Mouse (Mus musculus) left cerebral cortex, adult 9 months (tissue): ENCODE measurements around the gene Ank3.

Experiments
- DNase-seq, 2 experiments: peaks; one replicate each; pipeline ENCODE4 v3.0.0; 2022; ENCODE audit warnings: low spot score in 2 of 2

Ank3 gene

GRCm38 (mm10) chr10:69832241-69832640 is 433.7 kb downstream of the Ank3 start:
- no peak for DNase-seq

- no peak for DNase-seq
Measured at GRCm38 (mm10) chr10:69832822-69833221, 434.2 kb downstream of the Ank3 start.

DNA sequence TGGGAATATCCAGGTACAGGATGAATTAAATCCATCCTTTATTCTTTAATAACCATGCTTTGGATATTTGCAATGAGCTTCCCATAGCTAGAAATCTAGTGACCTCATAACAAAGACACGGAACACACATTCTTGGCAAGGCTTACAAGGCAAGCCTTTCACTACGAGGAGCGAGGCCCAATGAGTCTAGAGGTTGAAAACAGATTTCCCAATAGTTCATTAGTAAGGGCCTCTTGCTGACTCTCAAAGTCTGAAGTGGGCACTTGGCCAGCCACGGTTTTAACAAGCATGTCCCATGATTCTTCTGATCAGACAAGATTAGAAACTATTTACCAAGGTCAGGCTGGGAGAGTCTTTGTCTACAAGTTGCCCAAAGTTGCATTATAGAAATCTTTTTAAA is 436.1 kb downstream of the Ank3 start:
- no peak for DNase-seq

DNA sequence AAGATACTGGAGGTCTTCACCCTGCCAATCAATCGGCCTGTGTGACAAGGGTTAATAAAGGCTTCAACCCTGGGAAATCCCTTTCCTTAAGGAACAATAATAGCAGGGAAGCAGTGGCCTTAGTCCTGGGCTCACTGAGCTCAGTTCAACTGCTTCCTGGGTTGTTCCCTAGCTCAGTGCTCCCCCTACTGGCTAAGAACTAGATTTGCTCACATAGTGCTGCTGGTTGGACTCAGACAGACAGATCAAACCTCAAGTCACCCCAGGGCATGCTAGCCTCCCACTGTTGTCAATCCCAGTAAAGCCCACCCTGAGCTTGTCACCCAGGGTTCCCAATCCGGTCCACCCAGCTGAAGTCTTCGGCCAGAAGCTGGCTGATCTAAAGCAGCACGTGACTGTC is 447.2 kb downstream of the Ank3 start:
- DNase-seq = peak in 1 of 2 experiments; percentile 37

- DNase-seq = no peak
Measured at GRCm38 (mm10) chr10:69852366-69853091, 454.0 kb downstream of the Ank3 start.

- DNase-seq = peak in 1 of 2 experiments; percentile 54
Measured at GRCm38 (mm10) chr10:69854587-69855185, 456.1 kb downstream of the Ank3 start.

GRCm38 (mm10) chr10:69858011-69858410 is 459.4 kb downstream of the Ank3 start:
- no peak for DNase-seq

DNA sequence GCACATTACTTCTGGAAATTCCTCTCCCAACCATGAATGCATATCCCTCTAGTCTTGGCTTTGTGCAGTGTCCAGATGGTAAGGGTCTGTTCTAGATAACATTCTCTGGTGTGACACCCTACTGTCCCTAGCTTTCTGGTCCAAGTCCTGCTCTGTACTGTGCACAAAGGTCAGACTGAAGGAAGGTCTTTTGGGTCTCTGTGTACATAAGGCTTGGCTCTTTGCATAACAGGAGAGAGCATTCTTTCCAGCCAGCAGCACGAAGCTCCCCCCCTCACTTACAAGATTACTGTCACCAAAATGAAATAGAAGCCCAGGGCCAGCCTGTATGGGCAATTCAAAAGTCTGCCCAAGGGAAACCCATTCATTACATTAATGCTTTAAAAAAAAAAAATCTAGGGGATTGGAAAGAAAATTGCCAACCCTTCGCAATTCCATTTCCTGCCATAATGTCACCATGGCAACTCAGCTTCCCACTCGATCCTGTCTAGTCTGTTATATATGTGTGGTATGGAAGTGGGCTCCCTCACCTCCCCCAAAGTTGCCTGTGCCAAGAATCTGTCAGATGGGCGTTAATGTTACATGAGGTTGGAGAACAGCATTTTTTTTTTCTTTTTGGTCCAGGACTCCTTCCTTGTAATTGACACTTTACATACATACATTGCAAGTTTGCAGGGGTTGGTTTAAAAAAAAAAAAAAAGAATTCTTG is 460.5 kb downstream of the Ank3 start:
- DNase-seq = peak in 1 of 2 experiments; percentile 61

- DNase-seq = no peak
Measured at GRCm38 (mm10) chr10:69859848-69860479, 461.4 kb downstream of the Ank3 start.

DNA sequence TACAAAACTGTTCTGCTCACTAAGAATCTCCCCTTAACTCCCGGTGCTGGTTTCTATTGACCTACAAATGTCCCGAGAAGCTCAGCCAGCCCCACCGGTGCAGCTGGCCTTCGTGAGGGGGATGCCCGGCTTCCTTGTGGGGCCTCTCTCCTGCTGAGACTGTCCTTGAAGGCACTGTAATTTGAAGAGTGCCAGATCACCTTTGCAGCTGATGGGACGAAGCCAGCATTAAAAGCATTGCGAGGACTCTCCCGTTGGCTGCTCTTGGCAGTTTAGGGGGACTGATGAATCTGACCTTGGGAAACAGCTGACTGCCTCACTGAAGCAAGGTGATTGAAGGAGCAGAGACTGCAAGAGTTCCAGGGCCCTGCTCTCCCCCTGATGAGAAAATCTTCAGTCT is 464.3 kb downstream of the Ank3 start:
- DNase-seq = no peak

DNA sequence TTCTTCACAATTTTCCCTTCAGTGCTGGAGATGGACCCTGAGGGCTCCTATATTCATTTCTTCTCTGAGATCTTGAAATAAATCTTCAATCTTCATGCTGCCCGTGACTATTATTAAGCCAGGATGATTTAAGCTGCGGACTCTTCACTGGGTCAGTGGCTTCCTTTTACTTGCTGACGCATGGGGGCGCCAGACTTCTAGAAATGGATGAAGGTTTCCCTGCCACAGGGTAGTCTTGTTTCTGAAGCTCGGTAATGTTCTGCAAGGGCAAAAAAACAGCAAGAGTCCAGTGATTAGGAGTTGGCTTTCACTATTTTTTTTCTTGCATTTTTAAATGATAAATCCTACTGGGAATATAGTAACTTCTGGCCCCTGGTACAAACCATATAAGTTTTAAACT is 471.8 kb downstream of the Ank3 start:
- DNase-seq = peak in 1 of 2 experiments; percentile 76

DNA sequence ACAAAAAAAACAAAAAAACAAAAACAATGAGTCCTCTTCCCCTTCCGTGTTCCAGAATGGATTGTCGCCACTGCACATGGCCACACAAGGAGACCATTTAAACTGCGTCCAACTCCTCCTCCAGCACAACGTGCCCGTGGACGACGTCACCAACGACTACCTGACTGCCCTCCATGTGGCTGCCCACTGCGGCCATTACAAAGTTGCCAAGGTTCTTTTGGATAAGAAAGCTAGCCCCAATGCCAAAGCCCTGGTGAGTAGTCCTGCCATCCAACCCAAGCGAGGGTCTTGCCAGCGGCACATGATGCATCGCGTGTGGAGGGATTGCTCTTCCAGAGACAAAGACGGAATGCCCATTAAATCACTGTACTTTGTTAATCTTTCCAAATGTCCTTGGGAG is 472.4 kb downstream of the Ank3 start:
- no peak for DNase-seq

- DNase-seq = no peak
Measured at GRCm38 (mm10) chr10:69872182-69872741, 473.7 kb downstream of the Ank3 start.

DNA sequence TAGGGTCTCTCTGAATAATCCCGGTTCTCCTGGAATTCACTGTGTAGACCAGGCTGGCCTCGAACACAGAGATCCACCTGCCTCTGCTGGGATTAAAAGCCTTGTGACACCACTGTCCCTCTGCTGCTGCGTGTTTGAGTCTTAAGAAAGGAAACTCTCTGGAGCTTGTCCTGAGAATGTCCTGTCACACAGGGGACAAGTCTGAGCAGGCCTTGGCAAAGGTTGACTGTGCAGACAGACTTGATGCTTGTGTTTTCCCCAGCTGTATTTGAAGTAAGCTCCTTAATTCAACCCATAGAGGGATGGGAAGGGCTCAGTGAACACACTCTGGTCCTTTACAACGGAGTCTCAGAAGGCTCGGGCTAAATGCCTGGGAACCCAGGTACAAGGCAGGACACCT is 474.3 kb downstream of the Ank3 start:
- DNase-seq = no peak

DNA sequence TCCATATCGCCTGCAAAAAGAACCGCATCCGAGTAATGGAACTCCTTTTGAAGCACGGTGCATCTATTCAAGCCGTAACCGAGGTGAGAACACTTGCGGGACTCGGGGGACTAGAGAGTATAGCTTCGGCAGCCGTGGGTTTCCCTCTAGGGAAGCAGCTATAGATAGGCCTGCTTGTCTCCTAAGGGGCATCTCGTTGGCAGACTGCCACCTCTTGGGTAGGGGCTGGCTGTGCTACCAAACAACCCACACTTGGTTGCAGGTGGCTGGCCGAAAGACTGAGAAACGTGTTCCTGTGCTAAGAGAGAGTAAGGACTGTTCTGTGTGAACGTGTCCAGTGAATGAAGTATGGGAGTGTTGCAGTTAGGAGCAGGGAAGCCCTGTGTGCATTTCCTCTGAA is 476.2 kb downstream of the Ank3 start:
- DNase-seq = peak in 1 of 2 experiments; percentile 40

DNA sequence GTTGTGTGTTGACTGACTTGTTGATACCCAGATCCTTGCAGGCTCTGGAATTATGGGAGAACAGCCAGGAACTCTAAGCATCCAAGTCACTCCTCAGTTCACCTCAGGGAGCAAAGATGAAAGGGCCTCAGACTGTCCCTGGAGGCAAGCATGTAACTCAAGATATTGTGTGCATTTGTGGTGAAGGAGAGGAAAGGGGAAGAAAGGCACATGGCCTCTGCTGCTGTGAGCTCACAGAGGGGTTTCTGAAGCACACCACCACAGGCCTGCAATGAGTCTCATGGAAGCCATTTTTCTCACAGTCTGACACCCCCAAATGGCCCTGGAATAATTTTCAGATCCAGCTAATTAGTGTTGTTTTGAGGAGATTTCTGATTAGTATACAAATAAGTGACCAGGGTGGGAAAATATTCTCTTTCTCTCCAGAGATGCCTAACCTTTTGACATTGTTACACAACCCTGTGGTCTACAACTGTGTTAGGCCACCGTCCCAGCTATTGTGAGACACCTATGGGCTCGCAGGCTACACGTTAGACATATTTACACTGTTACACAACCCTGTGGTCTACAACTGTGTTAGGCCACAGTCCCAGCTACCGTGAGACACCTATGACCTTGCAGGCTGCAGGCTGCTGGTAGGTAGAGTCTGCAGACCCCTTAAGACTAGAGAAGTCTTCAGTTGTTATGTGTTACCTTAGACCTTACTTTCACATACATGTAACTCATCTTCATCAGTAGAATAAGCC is 485.5 kb downstream of the Ank3 start:
- no peak for DNase-seq

DNA sequence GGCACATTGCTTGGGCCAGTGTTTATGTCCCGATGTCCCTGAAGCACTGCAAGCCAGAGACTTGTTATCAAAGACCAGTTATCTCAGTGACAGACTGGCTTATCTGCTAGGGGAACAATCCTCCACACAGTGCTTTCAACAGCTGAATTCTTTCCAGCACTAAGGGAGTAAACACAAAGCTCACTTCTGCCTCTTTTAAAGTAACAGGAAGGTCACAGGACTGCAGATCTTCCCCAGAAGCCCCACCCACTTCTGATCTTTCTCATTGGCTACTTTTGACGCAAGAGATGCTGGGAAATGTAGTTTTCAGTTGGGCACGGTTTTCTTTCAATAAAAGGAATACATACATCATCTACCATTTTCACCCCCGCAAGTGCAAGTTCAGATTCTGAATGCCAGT is 489.8 kb downstream of the Ank3 start:
- DNase-seq = peak in 1 of 2 experiments; percentile 59

DNA sequence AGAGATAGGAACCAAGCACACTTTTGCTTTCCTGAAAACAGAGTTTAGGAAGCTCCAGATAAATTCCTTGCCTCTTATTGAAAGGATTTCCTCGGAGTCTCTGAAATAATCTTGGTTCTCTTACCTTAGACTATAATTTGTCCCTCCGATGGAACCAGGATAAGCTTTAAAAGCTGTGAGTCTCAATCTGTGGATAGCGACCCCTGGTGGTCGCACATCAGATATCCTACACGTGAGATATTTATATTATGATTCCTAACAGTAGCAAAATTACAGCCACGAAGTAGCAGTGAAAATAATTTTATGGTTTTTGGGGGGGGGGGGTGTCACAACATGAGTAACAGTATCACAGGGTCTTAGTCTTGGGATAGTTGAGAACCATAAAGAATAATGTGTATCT is 491.2 kb downstream of the Ank3 start:
- DNase-seq = no peak

DNA sequence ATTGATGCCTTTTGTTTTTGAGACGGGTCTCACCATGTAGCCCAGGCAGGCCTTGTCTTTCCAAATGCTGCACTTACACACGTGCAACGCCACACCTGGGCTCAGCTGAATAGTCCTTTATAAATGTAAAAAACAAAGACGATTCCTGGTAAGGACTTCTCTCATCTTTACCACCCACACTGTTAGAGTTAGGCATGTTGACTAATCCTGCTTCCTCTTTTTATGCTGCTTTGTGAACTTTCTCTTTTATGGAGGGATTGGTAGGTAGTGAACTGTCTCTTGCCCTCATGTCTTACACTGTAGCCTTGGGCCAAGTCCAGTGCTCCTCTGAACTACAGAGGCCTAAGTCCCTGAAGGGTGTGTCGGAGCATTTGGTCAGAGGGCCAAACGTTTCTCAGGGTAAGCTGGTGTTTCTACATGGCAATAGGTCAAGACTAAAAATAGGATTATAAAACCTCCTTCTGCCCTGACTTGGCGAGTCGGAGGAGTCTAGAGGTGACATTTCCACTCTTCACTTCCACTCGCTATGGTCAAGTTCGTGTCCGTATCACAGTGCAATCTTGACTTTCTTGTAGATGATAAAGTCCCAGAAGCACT is 491.9 kb downstream of the Ank3 start:
- no peak for DNase-seq

DNA sequence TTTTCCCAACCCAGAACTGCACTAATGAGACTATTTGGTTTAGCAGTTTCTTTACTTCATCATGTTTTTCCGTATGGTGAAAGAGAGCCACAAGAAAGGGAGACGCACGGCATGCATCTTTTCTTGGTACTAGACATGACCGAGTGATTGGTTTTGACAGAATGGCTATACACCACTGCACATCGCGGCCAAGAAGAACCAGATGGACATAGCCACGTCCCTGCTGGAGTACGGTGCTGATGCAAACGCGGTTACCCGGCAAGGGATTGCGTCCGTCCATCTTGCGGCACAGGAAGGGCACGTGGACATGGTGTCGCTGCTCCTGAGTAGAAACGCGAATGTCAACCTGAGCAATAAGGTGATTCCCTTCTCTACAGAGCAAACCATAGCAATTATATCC is 493.6 kb downstream of the Ank3 start:
- no peak for DNase-seq

GRCm38 (mm10) chr10:69895606-69896005 is 497.0 kb downstream of the Ank3 start:
- DNase-seq = no peak
